Mouse (Mus musculus): Measurements from ENCODE around the gene Sec1.
A peak's percentile ranks its signal among the peaks of the same experiment; 100 is the strongest.

Gene Sec1

GRCm38 (mm10) chr7:45643441-45644178 lies 50.6 kb downstream of the Sec1 start:
- peak; percentile 48 to 66 for DNase-seq (ENCODE audit: low read depth in 2 of 2, low spot score in 2 of 2)

- DNase-seq (ENCODE audit: low read depth in 2 of 2, low spot score in 2 of 2) = no peak
These were observed 51.5 kb downstream of the Sec1 start for GRCm38 (mm10) chr7:45642503-45643255.

GRCm38 (mm10) chr7:45642083-45642482 lies 52.1 kb downstream of the Sec1 start:
- DNase-seq (ENCODE audit: low read depth in 2 of 2, low spot score in 2 of 2) = no peak

GRCm38 (mm10) chr7:45641391-45642040 lies 52.7 kb downstream of the Sec1 start:
- DNase-seq (ENCODE audit: low read depth in 2 of 2, low spot score in 2 of 2) = no peak

- DNase-seq (ENCODE audit: low read depth in 2 of 2, low spot score in 2 of 2) = no peak
These were observed 53.8 kb downstream of the Sec1 start for GRCm38 (mm10) chr7:45640191-45640957.

- no peak for DNase-seq (ENCODE audit: low read depth in 2 of 2, low spot score in 2 of 2)
These were observed 54.6 kb downstream of the Sec1 start, which contains the start of gene Mamstr for GRCm38 (mm10) chr7:45639561-45640027. TSS of gene Mamstr (plus strand) at chr7:45639977.

GRCm38 (mm10) chr7:45638623-45639401 lies 55.4 kb downstream of the Sec1 start:
- DNase-seq (ENCODE audit: low read depth in 2 of 2, low spot score in 2 of 2) = no peak

- no peak for DNase-seq (ENCODE audit: low read depth in 2 of 2, low spot score in 2 of 2)
These were observed 56.5 kb downstream of the Sec1 start for GRCm38 (mm10) chr7:45637710-45638109.

- DNase-seq (ENCODE audit: low read depth in 2 of 2, low spot score in 2 of 2) = no peak
These were observed 58.2 kb downstream of the Sec1 start for GRCm38 (mm10) chr7:45635711-45636688.

GRCm38 (mm10) chr7:45634946-45635681 lies 59.1 kb downstream of the Sec1 start:
- no peak for DNase-seq (ENCODE audit: low read depth in 2 of 2, low spot score in 2 of 2)

- no peak for DNase-seq (ENCODE audit: low read depth in 2 of 2, low spot score in 2 of 2)
These were observed 61.7 kb downstream of the Sec1 start for GRCm38 (mm10) chr7:45632499-45632898.

GRCm38 (mm10) chr7:45630064-45630907 lies 63.9 kb downstream of the Sec1 start:
- DNase-seq (ENCODE audit: low read depth in 2 of 2, low spot score in 2 of 2) = no peak

- peak; percentile 69 to 74 for DNase-seq (ENCODE audit: low read depth in 2 of 2, low spot score in 2 of 2)
These were observed 65.6 kb downstream of the Sec1 start for GRCm38 (mm10) chr7:45628364-45629294.

Data from CD8-positive naive resting alpha-beta T cell, adult 2 months (primary cell).